Mouse (Mus musculus) heart, embryonic 14.5 days (tissue): ENCODE data around the gene C8g. TPM values are rescaled to one million over a fixed set of nuclear protein-coding genes. Genes with fewer than 3 reads are reported as not detected.

ENCODE experiments used
- ATAC-seq: fragments of 200-750 bp; cut with Nextera tagmentation; 2 replicates; pipeline ENCODE4 v1.8.0; 2017; ENCODE audit warnings: low read depth, moderate TSS enrichment; ENCODE audit not compliant: insufficient number of reproducible peaks, insufficient read depth, low FRiP score
- H3K27ac ChIP-seq, 2 experiments: fragments of 200-500 bp in 1 of 2; fragments of 300-500 bp in 1 of 2; sonication (generic) in 1 of 2; replicated peaks in 1 of 2; 2 replicates each; pipeline ENCODE4 v1.5.1; 2012 to 2014; ENCODE audit warnings: low read depth in 2 of 2, low read length in 2 of 2, control low read depth in 1 of 2, mild to moderate bottlenecking in 1 of 2, mixed read lengths in 1 of 2; ENCODE audit not compliant: control insufficient read depth in 1 of 2, insufficient read depth in 1 of 2
- H3K27me3 ChIP-seq: fragments of 300-500 bp; sonication (generic); 2 replicates; pipeline ENCODE4 v1.6.1; 2014; ENCODE audit warnings: mild to moderate bottlenecking, low read length, control low read depth; ENCODE audit not compliant: control insufficient read depth, insufficient read depth
- H3K36me3 ChIP-seq: fragments of 300-500 bp; sonication (generic); 2 replicates; pipeline ENCODE4 v1.6.1; 2014; ENCODE audit warnings: mild to moderate bottlenecking, control low read depth, low read length, mixed read lengths; ENCODE audit not compliant: control insufficient read depth, insufficient read depth
- H3K4me1 ChIP-seq, 2 experiments: fragments of 200-500 bp in 1 of 2; fragments of 300-500 bp in 1 of 2; sonication (generic) in 1 of 2; 2 replicates each; pipeline ENCODE4 v1.6.1; 2012 to 2014; ENCODE audit warnings: low read length in 2 of 2, control low read depth in 1 of 2, mixed read lengths in 1 of 2; ENCODE audit not compliant: control insufficient read depth in 2 of 2, insufficient read depth in 2 of 2
- H3K4me2 ChIP-seq: fragments of 300-500 bp; sonication (generic); 2 replicates; pipeline ENCODE4 v1.6.1; 2014; ENCODE audit warnings: mild to moderate bottlenecking, low read length
- H3K4me3 ChIP-seq, 2 experiments: fragments of 200-500 bp in 1 of 2; fragments of 300-500 bp in 1 of 2; sonication (generic) in 1 of 2; 2 replicates each; pipeline ENCODE4 v1.5.1; 2012 to 2014; ENCODE audit warnings: low read length in 2 of 2, mild to moderate bottlenecking in 2 of 2, control low read depth in 1 of 2, low read depth in 1 of 2, moderate library complexity in 1 of 2; ENCODE audit not compliant: control insufficient read depth in 1 of 2, insufficient read depth in 1 of 2
- H3K9ac ChIP-seq: fragments of 300-500 bp; sonication (generic); 2 replicates; pipeline ENCODE4 v1.6.1; 2014; ENCODE audit warnings: mild to moderate bottlenecking, low read length
- H3K9me3 ChIP-seq: fragments of 300-500 bp; sonication (generic); 2 replicates; pipeline ENCODE4 v1.6.1; 2016; ENCODE audit warnings: low read length, control low read depth; ENCODE audit not compliant: control insufficient read depth
- WGBS: fragments of 180-500 bp; shearing (Covaris S2); extraction: QIAGEN DNeasy Blood & Tissue Kit; methylation state at CpG from one replicate; pipeline ENCODE4 v1.1.7; 2014; 5-methylcytosine and 5-hydroxymethylcytosine counted together
- polyA plus RNA-seq: library from polyadenylated mRNA; unstranded; fragments of >200 nt; fragmentation: Nextera tagmentation; extraction: Ambion mirVana; gene quantifications from 2 replicates; pipeline ENCODE4 v1.2.1, GENCODE M21; 2014

C8g gene
- polyA plus RNA-seq, 1 experiment from 2014 or later: 4.9 TPM

DNA sequence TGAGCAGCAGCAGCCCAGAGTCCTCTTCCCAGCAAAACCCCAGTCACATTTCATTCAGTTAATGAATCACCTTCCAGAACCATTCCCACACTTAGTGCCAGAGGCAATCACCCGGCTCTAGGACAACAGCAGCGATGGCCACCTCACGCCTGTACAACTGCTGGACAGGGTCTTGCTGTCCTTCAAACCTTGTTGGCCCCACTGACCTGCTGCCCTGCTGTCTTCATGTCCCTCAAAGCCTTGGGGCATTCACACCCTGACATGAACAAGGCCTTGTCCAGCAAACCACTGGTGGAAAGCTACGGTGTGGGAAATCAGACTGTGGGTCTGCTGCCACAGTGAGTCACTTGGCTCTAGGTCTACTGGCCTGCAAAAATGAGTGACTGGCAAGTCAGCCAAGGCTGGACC lies 39.0 kb upstream of the C8g start:
- no peak overlapping the region for H3K9ac ChIP-seq
- peaks cover 45% of the 10 kb centered on the region for H3K36me3 ChIP-seq
- no peak overlapping the region for H3K27ac ChIP-seq
- no peak overlapping the region for H3K4me3 ChIP-seq
- peaks cover 0 to 9% of the 10 kb centered on the region in 2 experiments; a peak in 2 of 4 replicates for H3K4me1 ChIP-seq
- no peaks in the 10 kb centered on the region for H3K27me3 ChIP-seq
- H3K4me2 ChIP-seq: no peak overlapping the region
- 97% methylated on average over 4 of the region's 4 CpGs for WGBS
- no peaks in the 10 kb centered on the region for H3K9me3 ChIP-seq
- ATAC-seq: no peak

GRCm38 (mm10) chr2:25536531-25536930 lies 35.0 kb upstream of the C8g start:
- no peak overlapping the region for H3K27ac ChIP-seq
- WGBS: 65% methylated on average over 8 of the region's 8 CpGs
- H3K4me3 ChIP-seq: no peak overlapping the region
- H3K36me3 ChIP-seq: peaks cover 69% of the 10 kb centered on the region
- H3K9me3 ChIP-seq: no peaks in the 10 kb centered on the region
- no peak for ATAC-seq
- H3K4me1 ChIP-seq: peaks cover 0 to 8% of the 10 kb centered on the region in 2 experiments; a peak in 1 of 4 replicates
- no peak overlapping the region for H3K4me2 ChIP-seq
- no peaks in the 10 kb centered on the region for H3K27me3 ChIP-seq
- H3K9ac ChIP-seq: no peak overlapping the region

DNA sequence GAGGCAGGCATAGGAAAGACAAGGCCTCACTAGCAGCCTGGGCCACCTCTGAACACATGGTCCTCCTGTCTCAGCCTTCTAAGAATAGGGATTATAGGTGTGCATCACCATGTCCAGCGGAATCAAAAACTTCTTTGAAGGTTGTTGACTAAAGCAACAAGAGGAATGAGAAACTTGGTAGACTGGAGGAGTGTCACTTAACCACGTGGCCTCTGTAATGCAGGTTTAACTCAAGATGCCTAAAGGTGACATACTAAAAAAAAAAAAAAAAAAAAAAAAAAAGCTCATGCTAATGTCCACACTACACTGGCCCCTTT lies 33.3 kb upstream of the C8g start:
- Histone ChIP-seq H3K27ac (no peak overlapping the region), H3K4me1 (peaks cover 0 to 8% of the 10 kb centered on the region in 2 experiments; a peak in 1 of 4 replicates), H3K9ac (no peak overlapping the region), H3K4me2 (no peak overlapping the region), H3K4me3 (no peak overlapping the region), H3K9me3 (no peaks in the 10 kb centered on the region), H3K36me3 (peaks cover 82% of the 10 kb centered on the region), H3K27me3 (no peaks in the 10 kb centered on the region)
- WGBS: 90% methylated on average over 2 of the region's 2 CpGs
- no peak for ATAC-seq

DNA sequence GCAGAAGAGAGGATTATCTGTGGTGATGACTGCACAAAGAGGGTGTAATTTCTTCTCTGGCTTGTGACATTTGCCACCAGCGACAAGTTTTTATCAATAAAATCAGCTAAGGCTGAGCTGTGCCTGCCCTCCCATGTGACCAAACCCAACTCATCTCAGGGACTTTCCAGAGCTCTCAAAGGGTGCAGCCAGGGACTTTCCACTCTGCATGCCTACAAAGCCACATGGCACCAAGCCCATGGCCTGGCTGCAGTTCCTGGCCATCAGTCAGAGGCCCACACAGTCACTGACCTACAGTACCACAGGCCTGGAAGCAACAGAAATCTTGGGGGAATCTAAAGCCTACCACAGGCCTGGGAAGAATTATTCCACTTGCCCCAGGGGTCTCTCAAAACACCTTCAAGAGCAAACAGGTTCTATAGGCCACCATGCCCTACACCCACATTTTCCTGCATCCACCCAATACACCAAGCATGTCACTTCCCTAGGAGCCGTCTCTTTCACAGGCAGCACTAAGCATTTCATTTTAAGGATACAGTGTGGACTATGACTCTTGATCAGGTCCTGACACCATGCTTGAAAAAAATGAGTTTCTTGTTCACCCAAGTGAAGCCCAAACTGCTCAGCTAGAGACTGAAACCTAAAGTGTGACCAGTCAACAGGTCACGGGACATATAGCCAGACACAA lies 32.8 kb upstream of the C8g start:
- Histone ChIP-seq H3K9me3 (no peaks in the 10 kb centered on the region), H3K9ac (no peak overlapping the region), H3K36me3 (peaks cover 87% of the 10 kb centered on the region), H3K4me3 (no peak overlapping the region), H3K4me2 (no peak overlapping the region), H3K27me3 (no peaks in the 10 kb centered on the region), H3K4me1 (peaks cover 0 to 8% of the 10 kb centered on the region in 2 experiments; a peak in 1 of 4 replicates), H3K27ac (no peak overlapping the region)
- ATAC-seq: peak; percentile 41; the same call in 1 of the 2 replicates
- WGBS: 64% methylated on average over 3 of the region's 3 CpGs

DNA sequence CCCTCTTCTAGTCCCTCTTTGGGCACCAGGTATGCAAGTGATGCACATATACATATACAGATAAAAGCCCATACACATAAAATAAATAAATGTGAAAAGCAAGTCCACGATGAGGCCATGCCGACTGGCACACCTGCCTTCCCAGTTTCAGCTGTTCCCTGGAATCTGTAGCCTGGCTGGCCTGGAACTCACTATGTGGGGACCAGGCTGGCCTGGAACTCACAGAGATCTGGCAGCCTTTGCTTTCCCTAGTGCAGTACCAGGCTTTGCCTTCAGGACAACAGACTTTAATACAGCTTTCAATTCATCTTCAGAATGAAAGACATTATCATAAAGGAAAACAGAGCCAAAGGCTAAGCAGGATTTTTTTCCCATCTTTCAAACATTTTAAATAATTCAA lies 32.2 kb upstream of the C8g start:
- no peak for ATAC-seq

DNA sequence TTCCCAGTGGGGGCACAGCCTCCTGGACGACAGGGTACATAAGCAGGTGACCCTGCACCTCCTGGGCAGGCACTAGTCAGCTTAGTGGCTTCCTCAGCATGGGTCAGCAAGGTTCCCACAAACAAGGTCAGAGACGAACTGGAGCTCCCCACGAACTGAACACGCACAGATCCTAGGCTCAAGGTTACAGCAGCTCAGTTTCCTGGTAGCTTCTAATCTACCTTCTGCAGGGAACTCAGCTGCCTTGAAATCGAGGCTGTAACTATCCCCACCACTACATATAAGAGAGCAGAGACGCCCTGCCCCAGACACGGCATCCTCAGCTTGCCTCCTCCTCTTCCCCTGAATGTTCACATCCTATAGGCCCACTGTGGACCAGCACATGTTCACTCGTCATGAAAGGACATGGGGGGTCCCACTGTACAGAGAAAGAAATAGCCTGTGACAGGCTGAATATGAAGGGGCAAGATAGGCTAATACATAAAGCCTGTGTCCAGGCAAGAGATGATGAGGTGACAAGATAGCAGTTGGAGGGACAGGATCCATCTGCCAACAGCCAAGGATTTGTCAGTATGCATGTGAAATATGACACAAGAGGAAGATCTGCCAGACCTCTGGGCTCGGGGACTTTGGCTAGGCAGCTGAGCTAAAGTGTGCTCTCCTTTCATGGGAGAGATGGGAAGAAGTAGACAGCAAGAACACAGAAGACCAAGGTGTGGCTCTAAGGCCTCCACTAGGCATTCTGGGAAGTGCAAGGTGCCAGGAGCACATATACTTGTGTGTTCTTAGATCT lies 25.2 kb upstream of the C8g start:
- Histone ChIP-seq H3K4me3 (no peak overlapping the region), H3K36me3 (peaks cover 93% of the 10 kb centered on the region), H3K27ac (no peak overlapping the region), H3K27me3 (no peaks in the 10 kb centered on the region), H3K9ac (no peak overlapping the region), H3K4me1 (no peaks in the 10 kb centered on the region), H3K4me2 (no peak overlapping the region), H3K9me3 (no peaks in the 10 kb centered on the region)
- ATAC-seq: no peak
- 85% methylated on average over 9 of the region's 9 CpGs for WGBS

More for the DNA sequence above, 32.2 kb upstream of the C8g start:
- Histone ChIP-seq H3K27ac (no peak overlapping the region), H3K4me3 (no peak overlapping the region), H3K9ac (no peak overlapping the region), H3K4me1 (peaks cover 0 to 8% of the 10 kb centered on the region in 2 experiments; a peak in 1 of 4 replicates), H3K27me3 (no peaks in the 10 kb centered on the region), H3K4me2 (no peak overlapping the region), H3K36me3 (peaks cover 92% of the 10 kb centered on the region), H3K9me3 (no peaks in the 10 kb centered on the region)
- 85% methylated on average over 2 of the region's 2 CpGs for WGBS

DNA sequence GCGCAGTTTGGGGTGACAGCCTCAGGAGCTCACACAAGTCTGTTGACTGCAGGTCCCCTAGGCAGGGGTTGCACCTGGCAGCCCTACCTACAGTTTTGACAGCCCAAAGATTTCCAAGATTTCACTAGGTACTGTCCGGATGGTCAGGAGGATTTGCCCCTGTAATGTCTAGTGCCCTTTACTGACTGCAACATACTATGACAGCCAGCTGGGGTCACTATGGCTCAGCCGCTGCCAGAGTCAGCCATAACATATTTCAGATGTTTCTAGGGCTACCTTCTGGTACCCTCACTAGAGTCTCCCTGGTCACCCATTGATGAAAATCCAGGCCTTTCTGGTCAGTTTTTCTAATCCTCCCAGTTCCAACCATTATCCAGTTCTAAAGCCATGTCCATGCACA lies 8.4 kb upstream of the C8g start:
- Histone ChIP-seq H3K9ac (no peak overlapping the region), H3K4me1 (no peaks in the 10 kb centered on the region), H3K4me2 (no peak overlapping the region), H3K27me3 (no peaks in the 10 kb centered on the region), H3K27ac (no peak overlapping the region), H3K9me3 (no peaks in the 10 kb centered on the region), H3K36me3 (peaks cover 10% of the 10 kb centered on the region), H3K4me3 (no peak overlapping the region)
- WGBS: 47% methylated on average over 3 of the region's 3 CpGs
- ATAC-seq: no peak
